Mouse (Mus musculus) embryonic stem cell, embryonic (primary cell): Measurements from ENCODE around the gene Dnajb8.

Source experiments
- CTCF ChIA-PET, 4 experiments: fragments of 300-600 bp in 2 of 4; fragments of 350-600 bp in 2 of 4; sonication (Branson Sonifier 250); formaldehyde crosslinking; loops; one replicate each; lab custom pipeline; 2022; ENCODE audit warnings: inconsistent platforms in 2 of 4; lab: Charles Lee
- POLR2A ChIA-PET, 4 experiments: fragments of 300-600 bp in 2 of 4; fragments of 350-600 bp in 2 of 4; sonication (Branson Sonifier 250); formaldehyde crosslinking; loops; one replicate each; lab custom pipeline; 2022; ENCODE audit warnings: antibody characterized with exemption in 4 of 4, inconsistent platforms in 1 of 4; lab: Charles Lee

Gene Dnajb8

DNA sequence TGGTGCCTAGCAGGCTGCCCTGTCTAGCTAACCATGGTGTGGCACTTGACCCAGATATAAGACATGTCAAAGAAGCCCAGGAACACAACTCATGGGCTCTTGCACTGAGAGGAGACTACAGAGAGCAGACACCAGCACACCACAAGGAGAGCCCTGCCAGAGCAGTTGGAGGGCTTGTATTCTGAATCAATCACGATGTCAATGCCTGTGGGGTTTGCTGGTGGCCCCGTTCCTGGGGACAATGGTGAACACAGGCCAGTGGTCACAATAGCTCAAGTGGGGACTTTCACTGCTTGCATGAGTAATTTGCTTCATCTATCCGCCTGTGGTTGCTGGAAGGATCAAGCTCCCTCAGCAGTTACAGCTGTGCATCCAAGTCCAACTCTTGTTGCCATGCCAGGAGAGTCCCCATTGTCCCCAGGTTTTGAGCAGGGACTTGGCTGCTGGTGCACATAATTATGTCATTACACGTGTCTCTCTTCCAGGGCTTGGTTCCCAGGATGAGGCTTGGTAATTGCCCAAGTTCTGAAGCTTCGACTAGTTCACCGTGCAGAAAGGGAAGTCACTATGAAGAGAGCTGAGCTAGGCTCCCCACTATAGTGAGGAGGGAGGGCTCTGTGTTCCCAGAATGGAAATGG, 68.2 kb downstream of the Dnajb8 start:
- ChIA-PET POLR2A (interaction anchor here in 1 of 4 experiments (2.4 kb wide), 1 partner anchor 12 kb away, joined by 9 read pairs; no protein-coding TSS in a partner anchor), CTCF (no interaction called here)

DNA sequence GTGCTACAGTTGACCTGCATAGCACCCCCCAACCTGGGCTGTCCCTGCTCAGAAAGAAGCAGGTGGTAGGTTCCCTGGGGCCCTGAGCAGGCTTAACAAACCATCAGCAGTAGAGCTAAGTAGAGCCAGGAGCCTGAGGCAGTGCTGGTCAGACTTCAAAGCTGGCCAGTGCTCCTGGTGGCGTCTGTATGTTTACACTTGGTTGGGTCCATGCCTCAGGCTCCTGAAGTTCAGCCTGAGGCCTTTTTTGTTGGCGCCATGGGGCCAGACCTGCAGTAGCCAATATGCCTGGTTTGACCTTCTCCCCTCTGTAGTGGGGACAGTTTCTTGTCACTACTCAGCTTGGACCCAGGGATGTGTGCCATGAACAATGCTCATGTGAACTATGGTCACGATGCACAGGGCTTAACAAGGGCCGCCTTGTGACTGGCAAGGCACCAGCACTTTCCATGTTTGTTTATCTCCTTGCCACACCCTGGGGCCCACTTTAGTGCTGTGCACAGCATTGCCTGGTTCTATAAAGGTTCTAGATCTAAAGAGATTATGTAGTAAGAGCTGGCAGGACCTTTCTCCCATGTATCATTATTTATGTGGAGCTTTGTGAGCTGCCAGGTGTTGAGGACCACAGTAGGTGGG, 70.3 kb downstream of the Dnajb8 start:
- POLR2A ChIA-PET: interaction anchor here in 1 of 4 experiments (1.1 kb wide), 1 partner anchor 18 kb away, joined by 3 read pairs; no protein-coding TSS in a partner anchor

DNA sequence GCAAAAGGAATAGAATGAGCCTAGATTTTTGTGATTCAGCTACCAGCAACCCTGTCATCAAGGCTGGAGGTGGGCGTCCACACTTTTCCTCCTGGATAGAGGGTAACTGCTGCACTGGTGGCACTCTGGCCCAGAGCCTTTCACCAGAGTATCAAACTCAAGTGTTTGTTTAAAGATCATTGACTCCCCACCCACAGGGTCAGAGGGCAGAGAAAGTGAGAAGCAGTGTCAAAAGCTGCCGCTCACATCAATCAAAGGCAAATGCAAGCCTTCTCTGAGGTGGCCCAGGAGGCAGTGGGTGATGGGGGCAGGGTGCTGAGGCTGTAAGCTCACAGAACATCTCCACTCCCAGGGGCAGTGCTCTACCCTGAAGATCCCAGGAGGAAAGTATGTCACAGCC, 77.4 kb downstream of the Dnajb8 start:
- CTCF ChIA-PET: interaction anchor here in 1 of 4 experiments (0.6 kb wide), 1 partner anchor 161 kb away, joined by 3 read pairs; no protein-coding TSS in a partner anchor
- POLR2A ChIA-PET: no interaction called here

More for the DNA sequence above, 70.3 kb downstream of the Dnajb8 start:
- CTCF ChIA-PET: no interaction called here

DNA sequence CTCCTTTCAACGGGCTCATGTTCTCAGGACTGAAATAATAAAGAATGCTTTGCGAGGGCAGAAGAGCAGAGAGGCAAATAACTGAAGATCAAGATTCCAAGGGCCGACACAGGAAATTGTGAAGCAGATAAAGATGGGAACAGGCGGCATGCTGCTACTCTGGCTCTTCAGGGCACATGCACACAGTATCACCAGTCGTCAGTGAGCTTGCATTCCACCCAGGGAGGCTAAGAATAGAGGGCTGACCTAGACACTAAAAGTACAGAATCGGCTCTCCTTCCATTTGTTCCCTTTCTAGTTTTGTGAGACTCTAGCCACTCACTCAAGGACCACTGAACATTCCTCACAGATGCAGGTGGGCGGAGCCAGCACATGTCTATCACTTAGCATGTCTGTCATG, 79.2 kb downstream of the Dnajb8 start:
- ChIA-PET CTCF (no interaction called here), POLR2A (interaction anchor here in 1 of 4 experiments (0.7 to 1.0 kb wide), 2 partner anchors 12 to 59 kb away, joined by 3 to 7 read pairs; no protein-coding TSS in a partner anchor)
